Mouse (Mus musculus) neutrophil, adult 5-6 weeks (primary cell): Measurements from ENCODE around the gene Aplnr. TPM values are rescaled to one million over a fixed set of nuclear protein-coding genes. Genes with fewer than 3 reads are reported as not detected.

ENCODE experiments used
- ATAC-seq: fragments of 151-379, 151-347 bp; 2 replicates; pipeline ENCODE4 v1.8.0; 2017; ENCODE audit warnings: mild to moderate bottlenecking, moderate TSS enrichment; ENCODE audit not compliant: insufficient number of reproducible peaks, poor library complexity, low FRiP score, severe bottlenecking; ENCODE audit errors: extremely low read depth
- total RNA-seq: library from RNA; stranded (forward); fragments of 200-1000 nt; gene quantifications from 2 replicates; pipeline ENCODE4 v1.2.3, GENCODE M21; 2017

Gene Aplnr
- total RNA-seq, 1 experiment from 2014 or later = 0.47 TPM

GRCm38 (mm10) chr2:85172071-85172762 is 36.2 kb downstream of the Aplnr start:
- ATAC-seq = no peak

GRCm38 (mm10) chr2:85172763-85173103 is 36.7 kb downstream of the Aplnr start:
- ATAC-seq = no peak

GRCm38 (mm10) chr2:85173545-85173944 is 37.5 kb downstream of the Aplnr start:
- no peak for ATAC-seq

GRCm38 (mm10) chr2:85178139-85178800 is 42.2 kb downstream of the Aplnr start:
- no peak for ATAC-seq

GRCm38 (mm10) chr2:85187582-85188151 is 51.6 kb downstream of the Aplnr start:
- no peak for ATAC-seq

Other genes with a start within 250 kb of the Aplnr start
- gene Rtn4rl2, start 249.5 kb upstream of the Aplnr start, total RNA-seq = not detected in 2 replicates
- gene Slc43a3, start 199.6 kb upstream of the Aplnr start, total RNA-seq = 2.7 and 2.9 TPM in 2 replicates
- gene Prg2, start 155.8 kb upstream of the Aplnr start, total RNA-seq = 0.93 TPM in 1 of 2 replicates, not detected in the other
- gene Prg3, start 148.0 kb upstream of the Aplnr start, total RNA-seq = not detected in 2 replicates
- 133 and 139 TPM in 2 replicates for gene Ssrp1, start 99.0 kb upstream of the Aplnr start, total RNA-seq
- not detected in 2 replicates for gene P2rx3, start 98.8 kb upstream of the Aplnr start, total RNA-seq
- gene Tnks1bp1, start 88.2 kb upstream of the Aplnr start, total RNA-seq = 10.6 and 13.3 TPM in 2 replicates
- not detected in 2 replicates for gene Lrrc55, start 61.0 kb downstream of the Aplnr start, total RNA-seq
- not detected in 2 replicates for gene Olfr987, start 203.1 kb downstream of the Aplnr start, total RNA-seq
- gene Olfr988, start 227.0 kb downstream of the Aplnr start, total RNA-seq = not detected in 2 replicates